Mouse (Mus musculus): ENCODE measurements around the gene Fam111a.
"Not testable (repeated sequence)": the region's sequence is repeated elsewhere in the genome, so short reads cannot be mapped to it uniquely, and the experiment has no call there.

The Fam111a gene

DNA sequence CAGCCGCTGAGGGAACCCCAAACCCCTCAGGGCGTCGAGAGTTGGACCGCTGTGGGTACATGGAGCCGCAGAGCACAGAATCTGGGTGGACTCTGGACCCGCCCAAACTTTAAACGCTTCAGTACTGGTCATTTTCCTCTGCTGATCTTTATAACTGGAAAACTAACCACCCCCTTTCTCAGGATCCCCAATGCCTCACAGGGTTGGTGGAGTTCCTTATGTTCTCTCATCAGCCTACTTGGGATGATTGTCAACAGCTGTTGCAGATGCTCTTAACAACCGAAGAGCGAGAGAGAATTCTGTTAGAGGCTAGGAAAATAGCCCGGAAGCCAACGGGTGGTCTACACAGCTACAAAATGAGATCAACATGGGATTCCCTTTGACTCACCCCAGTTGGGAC, at the start of gene Fam111a:
Gene Fam111a, plus strand, starts transcription at position 301 of the 400 bp plus-strand sequence.
- not testable (repeated sequence) for DNase-seq

DNA sequence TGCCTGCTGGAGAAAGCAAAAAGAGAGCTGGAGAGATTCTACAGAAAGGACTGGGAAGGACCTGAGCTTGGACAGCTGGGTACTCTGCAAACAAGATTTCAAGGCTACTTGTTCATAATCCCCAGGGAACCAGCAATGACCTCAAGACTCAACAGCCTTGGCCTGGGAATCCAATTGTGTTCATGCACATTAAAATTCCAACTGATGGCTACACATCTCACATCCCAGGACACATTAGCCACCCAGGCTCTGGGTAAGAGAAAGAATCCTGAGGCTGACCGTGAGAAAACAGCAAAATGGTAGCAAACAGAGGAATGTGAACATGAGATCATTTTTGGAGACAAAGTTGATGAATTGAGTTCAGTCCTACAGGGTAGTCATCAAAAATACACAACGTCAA, 49.3 kb upstream of the Fam111a start:
- DNase-seq = no peak

DNA sequence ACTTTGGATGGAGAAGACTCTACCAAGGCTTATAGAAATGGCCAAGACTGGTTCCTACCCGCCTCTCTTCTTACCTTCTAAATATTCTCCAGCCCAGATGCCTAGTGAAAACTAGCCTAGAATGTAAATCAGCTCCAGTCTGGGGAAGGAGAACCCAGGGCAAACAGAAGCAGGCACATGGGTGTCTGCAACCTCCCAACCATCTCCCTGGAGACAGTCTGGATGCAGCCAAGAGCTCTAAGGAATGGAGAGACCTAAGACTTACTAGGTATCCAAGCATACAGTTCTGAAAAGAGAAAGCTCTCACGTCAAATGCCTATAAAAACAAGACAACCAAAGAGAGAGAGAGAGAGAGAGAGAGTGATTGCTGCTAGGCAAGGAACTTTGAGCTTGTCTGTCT, 47.6 kb upstream of the Fam111a start:
- DNase-seq = no peak

DNA sequence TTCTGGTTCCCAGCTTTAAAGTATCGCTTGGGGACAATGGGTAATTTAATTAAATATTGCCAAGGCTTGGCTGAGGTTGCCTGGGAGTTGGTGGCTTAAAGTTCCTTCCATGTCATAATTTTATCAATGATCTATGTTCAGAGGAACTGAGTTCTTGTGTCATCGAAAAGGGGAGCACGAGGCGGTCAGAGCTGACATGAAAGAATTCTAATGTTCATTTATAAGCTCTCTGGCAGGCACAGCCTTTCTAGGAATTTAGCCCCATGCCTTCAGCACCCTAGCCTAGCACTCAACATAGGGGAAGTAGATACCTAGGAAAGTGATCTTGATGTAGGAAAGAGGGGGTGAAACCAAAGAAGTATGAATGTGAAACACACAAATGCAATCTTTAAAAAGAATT, 47.2 kb upstream of the Fam111a start:
- DNase-seq = no peak

DNA sequence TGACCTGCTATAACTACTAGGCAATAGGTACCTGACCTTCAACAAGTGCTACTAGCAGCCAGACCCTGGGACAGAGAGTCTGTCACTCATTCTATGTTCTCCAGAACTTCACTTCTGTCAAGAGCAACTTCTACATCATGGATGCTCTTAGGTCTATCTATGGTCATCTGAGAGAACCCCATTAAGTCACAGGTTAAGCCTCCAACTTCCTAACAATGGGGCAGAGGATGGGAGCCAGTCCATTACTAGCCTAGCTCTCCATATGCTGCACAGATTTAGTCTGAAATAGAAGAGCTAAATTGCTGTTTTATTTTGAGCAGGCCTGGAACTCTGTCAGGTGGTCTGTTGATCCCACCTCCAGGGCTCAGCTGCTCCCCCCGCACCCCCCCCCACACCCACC, 46.6 kb upstream of the Fam111a start:
- no peak for DNase-seq

DNA sequence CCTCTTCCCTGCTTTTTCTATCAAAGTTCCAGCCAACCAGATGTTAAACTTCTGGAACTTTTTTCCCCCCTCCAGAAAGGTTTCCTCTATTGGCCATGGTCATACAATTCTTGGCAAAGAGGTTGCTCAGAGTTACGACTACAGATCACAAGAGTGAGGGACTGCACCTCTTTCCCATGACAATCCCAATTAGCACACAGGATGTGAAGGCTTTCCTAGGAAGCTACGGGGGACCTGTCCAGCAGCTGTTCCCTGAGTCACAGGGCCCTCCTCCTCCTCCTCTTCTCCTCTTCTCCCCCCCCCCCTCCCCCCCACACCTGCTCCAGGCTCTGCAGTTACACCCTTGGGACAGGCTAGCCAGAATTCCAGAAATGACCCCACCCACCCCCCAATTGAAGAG, 46.1 kb upstream of the Fam111a start:
- no peak for DNase-seq

DNA sequence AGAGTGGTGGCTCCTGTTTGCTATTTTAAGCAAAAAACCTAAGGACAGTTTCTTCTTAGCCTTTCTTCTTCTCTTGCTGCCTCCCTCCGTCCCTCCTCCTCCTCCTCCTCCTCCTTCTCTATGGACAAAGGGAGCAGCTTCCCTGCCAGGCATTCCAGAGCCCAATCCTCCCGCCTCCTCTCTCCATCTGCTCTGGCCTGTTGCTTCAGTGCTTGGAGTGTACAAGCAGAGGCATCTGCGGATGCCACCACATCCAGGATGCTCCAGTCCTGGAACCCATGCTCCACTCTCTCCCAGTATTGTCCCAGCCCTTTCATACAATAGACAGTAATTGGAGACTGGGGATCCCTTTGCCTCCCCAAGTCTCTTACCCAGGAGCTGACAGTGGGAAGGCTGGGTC, 45.4 kb upstream of the Fam111a start:
- no peak for DNase-seq

DNA sequence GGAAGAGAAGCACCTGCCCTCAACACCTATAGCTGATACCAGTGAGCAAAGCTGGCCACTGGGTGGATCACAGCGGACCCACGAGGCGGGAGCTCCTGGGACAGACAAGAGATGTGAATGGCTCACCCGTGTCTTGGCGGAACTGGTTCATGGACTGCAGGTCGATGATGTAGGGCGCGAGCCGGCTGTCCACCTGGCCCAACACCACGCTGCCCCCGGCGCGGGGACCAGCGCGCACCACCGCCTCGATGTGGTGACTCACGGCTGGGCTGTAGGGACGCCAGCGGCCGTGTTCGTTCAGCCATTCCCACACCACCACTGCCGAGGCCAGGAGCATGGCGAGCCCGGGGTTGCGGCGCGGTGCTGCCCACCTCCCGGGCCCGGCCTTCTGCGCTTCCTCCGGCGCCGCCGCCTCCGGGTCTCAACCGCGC, 44.6 kb upstream of the Fam111a start:
- peak; percentile 39 to 47 for DNase-seq

DNA sequence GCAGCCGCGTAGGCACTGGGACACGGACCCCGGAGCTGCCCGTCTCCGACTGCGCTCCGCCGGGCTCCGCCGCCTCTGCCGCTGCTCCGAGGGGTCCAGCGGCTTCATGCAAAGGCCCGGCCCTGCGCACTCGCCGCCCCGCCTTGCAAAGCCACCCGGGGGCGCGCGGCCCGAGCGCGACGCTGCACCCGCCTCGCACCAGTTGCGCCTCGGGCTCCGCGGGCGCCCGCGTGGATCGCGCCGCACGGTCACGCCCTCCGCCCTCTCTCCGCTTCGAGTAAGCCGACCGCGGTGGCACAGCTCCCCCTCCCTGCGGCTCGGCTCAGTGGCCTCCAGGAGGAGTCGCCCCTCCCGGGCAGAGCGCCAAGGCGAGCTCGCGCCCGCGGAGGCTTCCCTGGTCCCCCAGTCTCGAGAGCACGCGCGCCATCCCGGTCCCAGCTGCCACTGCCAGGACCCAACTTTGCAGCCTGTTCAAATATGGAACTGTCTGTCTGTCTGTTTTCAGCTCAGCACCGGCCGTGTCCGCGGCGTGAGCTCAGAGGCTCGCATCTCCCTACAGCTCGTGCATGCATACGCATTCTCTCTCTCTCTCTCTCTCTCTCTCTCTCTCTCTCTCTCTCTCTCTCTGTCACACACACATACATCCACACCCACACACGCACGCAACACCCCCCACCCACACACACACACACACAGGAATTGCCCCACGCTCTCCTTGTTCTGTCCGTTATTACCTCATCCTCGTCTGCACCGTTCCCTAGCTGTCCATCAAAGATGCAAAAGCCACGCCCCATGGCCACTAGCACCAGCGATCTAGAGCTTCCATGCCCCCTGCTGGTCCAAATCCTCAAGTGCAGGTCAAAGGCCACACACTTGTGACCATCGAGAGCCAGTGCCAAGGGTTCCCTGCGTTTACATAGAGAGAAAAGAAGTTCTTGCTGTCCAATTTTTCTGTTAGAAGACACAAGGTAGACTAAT, 43.9 kb upstream of the Fam111a start, which contains the start of gene Dtx4:
Gene Dtx4, minus strand, starts transcription at position 85 of the 978 bp plus-strand sequence.
- peak; percentile 94 to 96 for DNase-seq

DNA sequence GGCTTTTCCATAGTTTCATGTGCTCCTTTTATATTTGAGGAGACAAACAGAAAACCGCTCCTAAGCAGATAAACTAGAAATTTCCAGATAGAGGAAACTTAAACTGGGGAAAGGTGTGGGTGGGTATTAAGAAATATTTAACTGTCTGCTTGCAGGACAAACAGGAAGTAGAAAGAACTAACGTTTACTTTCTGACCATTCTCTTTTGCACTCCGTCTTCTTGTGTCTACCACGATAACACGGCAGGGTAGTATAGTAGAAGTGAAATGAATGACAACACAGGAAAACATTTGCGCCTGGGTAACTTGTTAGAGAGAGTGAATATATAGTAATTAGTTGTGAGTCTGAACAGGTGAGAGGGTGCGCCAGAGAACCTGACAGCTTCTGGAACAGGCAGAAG, 42.8 kb upstream of the Fam111a start:
- no peak for DNase-seq

DNA sequence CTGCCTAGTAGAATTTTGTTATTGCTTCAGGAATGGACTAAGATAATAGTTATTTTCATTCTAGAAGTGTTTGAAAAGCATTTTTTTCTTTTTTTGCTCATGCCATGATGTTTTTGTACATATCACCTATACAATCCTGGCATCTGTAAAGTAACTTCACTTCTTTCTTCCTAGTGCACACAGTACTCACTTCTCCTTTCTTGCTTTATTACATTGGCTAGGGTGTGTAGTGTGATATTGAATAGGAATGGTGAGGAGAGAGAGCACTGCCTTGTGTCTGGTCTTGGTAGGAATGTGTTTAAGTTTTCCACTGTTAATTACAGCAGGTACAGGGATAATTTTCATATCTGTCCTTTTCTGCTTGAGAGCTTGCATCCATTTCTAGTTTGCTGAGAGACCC, 30.9 kb upstream of the Fam111a start:
- DNase-seq = no peak

DNA sequence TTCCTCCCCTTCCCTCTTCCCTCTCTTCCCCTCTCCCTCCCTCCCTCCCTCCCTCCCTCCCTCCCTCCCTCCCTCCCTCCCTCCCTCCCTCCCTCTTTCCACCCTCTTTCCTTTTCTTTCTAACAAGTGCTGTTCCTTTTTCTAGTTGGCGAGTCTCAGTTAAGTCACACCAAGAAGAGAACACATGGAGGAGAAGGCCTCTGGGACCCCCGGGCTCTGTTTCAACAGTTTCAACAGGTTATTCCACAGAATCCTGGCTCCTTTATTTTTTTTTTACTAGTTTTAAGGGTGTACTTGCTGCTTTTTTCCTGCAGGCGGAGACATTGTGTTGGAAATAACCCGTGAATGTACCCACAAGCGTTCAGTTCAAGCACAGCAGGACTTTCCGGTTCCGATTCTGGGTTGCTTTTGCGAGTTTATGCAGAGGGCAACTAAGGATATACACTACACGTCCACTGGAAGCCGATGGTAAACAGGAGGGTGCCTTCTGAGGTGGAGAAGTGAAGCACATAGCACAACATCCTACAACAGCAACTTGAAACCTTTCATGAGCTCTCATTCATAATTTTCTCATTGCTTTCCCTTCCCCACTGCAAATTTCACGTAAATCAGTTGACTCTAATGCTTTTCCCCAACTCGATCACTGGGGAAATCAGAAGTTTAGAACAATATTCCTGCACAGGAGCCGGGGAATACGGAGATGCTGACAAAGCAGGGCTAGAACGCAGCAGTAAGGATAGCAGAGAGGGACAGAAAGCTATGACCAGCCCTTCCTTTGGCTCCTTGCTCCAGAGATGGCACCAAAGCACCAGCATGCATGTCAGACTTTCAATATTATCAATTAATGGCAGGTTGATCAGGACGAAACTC, 27.6 kb upstream of the Fam111a start:
- DNase-seq = peak; percentile 64 to 66

DNA sequence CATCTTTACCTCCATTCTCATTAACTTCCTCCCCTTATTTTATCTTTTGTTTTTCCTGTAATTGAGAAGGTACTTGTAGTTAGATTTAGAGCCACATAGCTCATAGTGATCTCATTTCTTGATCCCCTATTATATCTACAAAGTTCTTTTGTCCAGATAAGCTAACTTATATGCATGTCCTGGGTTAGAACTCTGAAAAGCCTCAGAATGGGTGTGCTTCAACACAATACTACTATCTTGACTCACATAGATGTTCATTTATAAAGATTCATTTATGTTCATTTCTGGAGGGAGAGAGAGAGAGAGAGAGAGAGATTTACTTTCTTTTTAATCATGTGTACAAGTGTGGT, 27.0 kb upstream of the Fam111a start:
- DNase-seq = no peak

DNA sequence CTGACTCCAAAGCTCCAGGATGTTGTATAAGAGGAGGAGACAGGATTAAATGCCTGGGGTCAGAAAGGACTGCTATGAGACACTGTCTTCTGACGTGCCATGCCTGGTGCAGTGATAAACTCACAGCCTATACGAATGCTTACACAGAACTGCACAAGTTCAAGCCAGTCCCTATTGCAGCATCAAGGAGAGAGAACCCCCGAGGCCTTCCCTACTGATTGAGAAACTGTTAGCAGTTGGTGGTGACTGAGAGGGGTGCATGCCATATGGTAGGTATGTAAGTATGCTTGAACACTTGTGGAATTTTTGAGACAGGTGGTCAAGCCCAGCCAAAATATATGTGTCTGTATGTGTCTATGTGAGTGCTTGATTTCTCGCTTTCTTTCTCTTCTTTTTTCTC, 22.2 kb upstream of the Fam111a start:
- DNase-seq = no peak

DNA sequence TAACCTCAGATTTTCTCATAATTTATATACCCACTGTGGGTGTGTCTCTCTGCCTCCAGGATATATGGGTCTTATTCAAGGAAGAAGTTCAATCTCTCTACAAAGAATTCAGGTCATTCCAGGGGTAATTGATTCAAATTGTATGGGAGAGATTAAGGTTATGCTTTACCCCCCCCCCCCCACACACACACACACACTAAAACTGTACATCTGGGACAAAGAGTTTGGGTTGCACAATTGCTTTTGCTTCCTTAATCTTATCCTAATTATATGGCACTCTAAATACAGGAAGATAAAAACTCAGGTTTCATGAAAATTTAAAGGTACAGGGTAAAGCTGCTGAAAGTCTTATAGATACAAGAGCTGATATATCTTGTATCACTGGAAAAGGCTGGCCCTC, 8.4 kb upstream of the Fam111a start:
- DNase-seq = no peak

DNA sequence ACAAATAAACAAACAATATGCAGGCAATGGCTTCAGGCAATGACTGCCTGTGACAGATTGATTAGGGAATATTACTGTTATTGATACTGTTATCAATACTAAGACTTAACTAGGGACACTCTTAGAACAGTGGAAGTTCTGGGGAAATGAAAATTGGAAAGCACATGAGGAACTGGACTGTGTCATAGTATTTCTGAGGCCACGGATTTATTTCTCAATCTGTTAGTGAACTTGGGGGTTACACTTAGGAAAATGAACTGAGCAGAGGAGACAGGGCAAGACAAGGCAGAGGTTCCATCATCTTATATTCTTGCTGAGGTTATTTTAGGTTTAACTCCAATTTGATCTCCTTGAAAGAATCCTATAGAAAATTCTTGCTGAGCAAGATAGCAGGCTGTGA, 5.6 kb upstream of the Fam111a start:
- no peak for DNase-seq

DNA sequence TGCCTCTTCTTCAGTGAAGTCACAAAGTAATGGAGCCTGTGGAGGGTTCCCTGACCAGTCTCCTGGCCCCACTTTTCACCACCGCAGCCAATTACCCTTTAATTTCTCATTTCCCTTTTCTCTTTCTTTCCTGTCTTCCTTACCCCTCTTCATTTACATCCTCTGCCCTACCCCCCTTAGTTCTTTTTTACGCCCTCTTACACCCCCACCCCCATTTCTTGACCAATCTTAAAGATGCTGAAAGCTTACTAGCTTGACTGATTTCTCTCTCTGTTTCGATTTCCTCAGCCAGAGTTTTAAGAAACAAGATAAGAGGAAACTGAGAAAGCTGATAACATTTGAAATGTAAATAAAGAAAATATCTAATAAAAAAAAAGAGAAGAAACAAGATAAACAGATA, 4.8 kb upstream of the Fam111a start:
- DNase-seq = no peak

DNA sequence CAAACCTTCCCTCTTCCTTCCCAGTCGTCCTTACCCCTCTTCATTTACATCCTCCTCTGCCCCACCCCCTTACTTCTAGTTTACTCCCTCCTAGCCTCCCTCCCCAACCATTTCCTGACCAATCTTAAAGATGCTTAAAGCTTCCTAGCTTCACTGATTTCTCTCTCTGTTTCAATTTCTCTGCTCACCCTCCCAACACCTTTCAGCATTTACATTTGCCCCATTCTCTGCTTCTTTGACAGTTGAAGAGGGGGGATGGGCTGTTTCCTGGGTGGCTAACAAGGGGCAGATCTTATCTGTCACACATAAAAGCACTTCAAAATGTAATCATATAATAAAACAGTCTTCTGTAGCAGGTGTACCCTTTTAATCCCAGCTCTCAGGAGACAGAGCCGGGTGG, 3.9 kb upstream of the Fam111a start:
- DNase-seq = peak in 1 of 2 experiments; percentile 52

DNA sequence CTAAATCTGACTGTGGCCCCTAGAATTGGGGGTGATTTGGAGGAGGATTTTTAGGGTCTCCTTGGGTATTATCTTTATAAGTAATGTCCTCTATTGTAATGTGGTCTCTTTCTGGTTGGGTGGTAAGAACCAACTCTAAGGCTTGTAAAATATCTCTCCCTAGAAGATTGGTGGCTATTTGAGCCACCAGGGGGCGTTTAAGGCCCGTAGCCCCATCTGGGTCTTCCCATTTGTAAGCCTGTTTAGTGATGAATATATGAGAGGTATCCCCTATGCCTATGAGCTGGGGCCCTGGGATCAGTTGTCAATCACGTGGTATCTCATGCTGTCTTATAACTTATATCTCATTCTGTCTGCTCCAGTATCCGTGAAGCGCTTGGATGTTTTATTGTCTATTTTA, 3.6 kb downstream of the Fam111a start:
- peak; percentile 74 for DNase-seq

DNA sequence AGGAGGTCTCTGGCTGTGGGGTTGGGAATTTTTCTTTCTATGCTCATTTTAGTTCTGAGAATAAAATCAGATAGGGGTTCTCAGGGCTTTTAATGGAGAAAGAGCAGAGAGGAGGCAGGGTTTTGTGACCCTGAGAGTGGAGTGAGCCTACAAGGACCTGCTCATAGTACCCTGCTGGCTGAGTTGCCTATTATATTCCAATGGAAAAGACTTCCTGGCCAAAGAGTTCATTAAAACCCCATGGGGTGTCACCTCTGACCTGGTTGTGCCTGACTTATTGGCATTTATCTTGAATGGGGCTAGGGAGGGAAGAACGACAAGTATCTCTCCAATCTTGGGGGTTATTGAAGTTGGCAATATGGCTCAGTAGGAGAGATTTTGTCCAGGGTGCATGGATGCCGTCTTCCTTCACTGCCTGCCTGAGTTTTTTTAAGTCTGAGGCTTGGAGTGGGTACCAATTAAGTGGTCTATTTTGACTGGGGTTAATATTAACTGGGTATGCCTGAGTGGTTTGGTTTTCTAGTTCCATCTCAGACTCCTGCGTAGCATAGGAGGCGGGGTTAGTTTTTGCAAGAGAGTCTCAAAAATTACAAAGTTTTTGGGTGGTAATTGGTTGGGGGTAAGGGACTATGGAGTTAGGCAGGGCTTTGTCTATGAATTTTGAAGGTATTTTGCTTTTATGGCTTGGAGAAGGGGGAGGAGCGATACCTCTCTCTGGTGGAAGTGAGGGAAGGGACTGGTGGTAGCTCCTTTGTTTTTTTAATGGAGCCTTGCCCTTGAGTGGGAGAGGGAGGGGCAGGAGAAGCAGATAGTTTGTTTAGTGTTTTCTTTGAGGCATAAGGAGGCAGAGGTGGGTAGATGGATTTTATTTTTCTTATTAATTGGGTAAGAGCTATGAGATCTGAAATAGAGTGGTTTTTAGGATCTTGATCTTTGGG, 4.7 kb downstream of the Fam111a start:
- no peak for DNase-seq

DNA sequence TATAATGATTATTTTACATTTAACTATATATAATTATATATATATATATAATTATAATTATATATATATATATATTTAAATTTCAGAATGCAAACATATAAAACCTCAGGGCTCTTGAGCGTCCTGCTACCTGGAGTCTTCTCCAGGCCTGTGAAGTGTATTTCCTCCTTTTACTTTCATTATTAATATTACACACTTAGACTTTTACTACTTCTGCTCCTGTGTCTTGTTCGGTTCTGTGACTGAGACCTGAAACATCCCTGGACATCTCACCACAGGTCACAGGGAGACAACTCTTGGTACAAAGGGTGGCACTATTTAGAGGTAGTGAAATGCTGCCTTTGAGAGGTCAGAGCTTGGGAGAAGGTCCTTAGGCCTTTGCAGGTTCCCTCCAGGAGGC, 10.8 kb downstream of the Fam111a start:
- DNase-seq = no peak

DNA sequence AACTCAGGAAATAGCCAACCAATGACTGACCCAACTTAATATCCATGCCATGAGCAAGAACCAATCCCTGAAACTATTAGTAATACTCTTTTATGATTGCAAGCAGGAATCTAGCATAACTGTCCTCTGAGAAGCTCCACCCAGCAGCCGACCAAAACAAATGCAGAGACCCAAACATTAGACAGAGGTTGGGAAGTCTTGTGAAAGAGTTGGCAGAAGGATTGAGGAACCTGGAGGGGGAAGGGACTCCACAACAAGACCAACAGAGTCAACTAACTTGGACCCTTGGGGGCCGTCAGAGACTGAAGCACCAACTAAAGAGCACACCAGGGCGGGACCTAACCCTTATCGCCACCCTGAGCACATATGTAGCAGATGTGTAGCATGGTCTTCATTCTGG, 12.7 kb downstream of the Fam111a start:
- DNase-seq = no peak

DNA sequence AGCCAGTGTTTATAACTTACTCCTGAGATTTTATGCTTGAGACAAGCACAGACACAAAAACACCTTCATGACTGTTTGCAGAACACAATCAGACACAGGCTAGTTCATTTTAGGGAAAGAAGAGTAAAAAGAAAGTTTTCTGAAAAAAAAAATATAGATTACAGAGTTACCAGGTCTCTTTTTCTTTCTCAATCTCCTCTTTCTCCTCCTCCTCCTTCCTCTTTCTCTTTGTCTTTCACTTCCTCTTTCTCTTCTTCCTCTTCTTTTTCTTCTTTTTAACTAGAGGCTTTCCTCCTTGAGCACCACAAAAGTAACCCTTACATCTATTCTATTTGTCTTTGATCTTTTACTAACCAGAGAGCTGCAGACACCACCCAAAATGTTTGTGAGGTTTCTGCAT, 18.7 kb downstream of the Fam111a start:
- DNase-seq = no peak

Data from B cell, adult 2 months (primary cell).